Mouse (Mus musculus) ES-Bruce4 (cell line): ENCODE measurements around the gene C1qtnf4.

Experiments
- CTCF ChIP-seq: IDR thresholded peaks from one replicate; pipeline ENCODE4 v1.8.1; 2011; ENCODE audit warnings: low read depth, low read length
- POLR2A ChIP-seq: IDR thresholded peaks from one replicate; pipeline ENCODE4 v1.8.1; 2011; ENCODE audit warnings: low read length; ENCODE audit not compliant: insufficient read depth

DNA sequence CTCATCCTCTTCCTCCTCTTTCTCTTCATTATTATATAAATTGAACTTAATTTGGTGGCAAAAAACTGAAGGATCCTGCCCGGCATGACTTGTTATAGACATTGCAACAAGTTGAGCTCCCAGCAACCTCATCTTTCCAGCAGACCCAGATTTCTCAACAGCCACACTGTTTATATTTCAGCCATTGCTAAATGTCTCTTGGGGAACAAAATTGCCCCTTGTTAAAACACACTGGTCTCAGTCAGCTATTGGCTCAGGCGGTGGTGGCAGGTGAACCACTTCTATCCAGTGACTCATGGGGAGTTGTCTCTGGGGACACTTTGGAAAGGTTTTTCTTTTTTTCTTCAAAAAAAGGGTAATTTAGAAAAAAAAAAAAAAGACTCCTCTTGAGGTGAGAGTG, 47.0 kb upstream of the C1qtnf4 start:
- TF ChIP-seq CTCF (no peak), POLR2A (no peak)
